Mouse (Mus musculus) G1E (cell line): ENCODE data around the gene Exoc6. TPM values are rescaled to one million over a fixed set of nuclear protein-coding genes. Genes with fewer than 3 reads are reported as not detected.
A peak's percentile ranks its signal among the peaks of the same experiment; 100 is the strongest.

Experiments used
- ATAC-seq: 2 replicates; pipeline ENCODE4 v1.8.0; 2016; ENCODE audit warnings: mild to moderate bottlenecking; ENCODE audit not compliant: insufficient number of reproducible peaks, poor library complexity, low FRiP score, severe bottlenecking; ENCODE audit errors: extremely low read depth
- DNase-seq: peaks from one replicate; pipeline ENCODE4 v3.0.0; 2012; ENCODE audit warnings: low spot score
- H3K27me3 ChIP-seq: 2 replicates; pipeline ENCODE4 v1.6.1; 2012; ENCODE audit warnings: mild to moderate bottlenecking, low read length, inconsistent platforms; ENCODE audit not compliant: insufficient read depth
- H3K36me3 ChIP-seq: replicated peaks from 2 replicates; pipeline ENCODE3; 2012; ENCODE audit warnings: mild to moderate bottlenecking, inconsistent platforms
- H3K4me1 ChIP-seq: 2 replicates; pipeline ENCODE4 v1.6.1; 2012; ENCODE audit warnings: low read depth, low read length, inconsistent platforms, mixed read lengths; ENCODE audit not compliant: insufficient read depth
- H3K4me3 ChIP-seq: 2 replicates; pipeline ENCODE4 v1.5.1; 2012; ENCODE audit warnings: low read depth, mild to moderate bottlenecking, inconsistent platforms, low read length, moderate library complexity, mixed read lengths
- H3K9me3 ChIP-seq: replicated peaks from 2 replicates; pipeline ENCODE4 v1.6.1; 2012; ENCODE audit warnings: inconsistent platforms
- CTCF ChIP-seq: IDR thresholded peaks from 2 replicates; pipeline ENCODE4 v1.5.1; 2012; ENCODE audit warnings: low read depth, low read length, inconsistent platforms, mixed read lengths
- GATA1 ChIP-seq: IDR thresholded peaks from 2 replicates; pipeline ENCODE4 v1.6.1; 2012; ENCODE audit warnings: borderline replicate concordance, low read length, inconsistent platforms, mixed read lengths
- GATA2 ChIP-seq: IDR thresholded peaks from 2 replicates; pipeline ENCODE4 v1.6.1; 2012; ENCODE audit warnings: low read depth, low read length, inconsistent platforms, borderline replicate concordance
- POLR2AphosphoS5 ChIP-seq: IDR thresholded peaks from 2 replicates; pipeline ENCODE4 v1.6.1; 2012; ENCODE audit warnings: low read depth, low read length, inconsistent platforms; ENCODE audit not compliant: insufficient replicate concordance
- TAL1 ChIP-seq: conservative IDR thresholded peaks from 2 replicates; pipeline ENCODE4 v1.6.1; 2012; ENCODE audit warnings: low read depth, low read length, inconsistent platforms, mixed read lengths
- polyA plus RNA-seq: library from polyadenylated mRNA; stranded (reverse); fragments of >175 nt; gene quantifications from 2 replicates; pipeline ENCODE4 v1.2.3, GENCODE M21; 2012
- total RNA-seq, 2 experiments: library from RNA; stranded (forward) in 1 of 2; stranded (reverse) in 1 of 2; fragments of 200-1000 nt in 1 of 2; fragments of >200 nt in 1 of 2; fragmentation: Nextera tagmentation in 1 of 2; gene quantifications; 2 replicates each; pipeline ENCODE4 v1.2.3; 2014 to 2017

Exoc6 gene
- total and polyA plus RNA-seq, 3 experiments: 26.0 to 117 (median 92.8) TPM

GRCm38 (mm10) chr19:37585210-37585609 lies 35.0 kb downstream of the Exoc6 start:
- no peak for TF ChIP-seq GATA2
- no peak for TF ChIP-seq GATA1
- no peak for TF ChIP-seq CTCF
- TF ChIP-seq TAL1: no peak
- TF ChIP-seq POLR2AphosphoS5: no peak

GRCm38 (mm10) chr19:37585684-37586083 lies 35.5 kb downstream of the Exoc6 start:
- Histone ChIP-seq H3K27me3 (no peaks in the 10 kb centered on the region), H3K4me1 (no peaks in the 10 kb centered on the region), H3K4me3 (no peak overlapping the region), H3K36me3 (peaks cover 76% of the 10 kb centered on the region), H3K9me3 (no peaks in the 10 kb centered on the region)
- ATAC-seq (no peak), DNase-seq (no peak)
- TF ChIP-seq CTCF: no peak
- TF ChIP-seq POLR2AphosphoS5: no peak
- TF ChIP-seq GATA1: no peak
- TF ChIP-seq TAL1: no peak
- TF ChIP-seq GATA2: no peak

More at GRCm38 (mm10) chr19:37585210-37585609, 35.0 kb downstream of the Exoc6 start:
- H3K4me3 ChIP-seq: no peak overlapping the region
- H3K4me1 ChIP-seq: no peaks in the 10 kb centered on the region
- ATAC-seq (no peak), DNase-seq (no peak)
- no peaks in the 10 kb centered on the region for H3K9me3 ChIP-seq
- H3K36me3 ChIP-seq: peaks cover 76% of the 10 kb centered on the region
- H3K27me3 ChIP-seq: no peaks in the 10 kb centered on the region

- Histone ChIP-seq H3K9me3 (no peaks in the 10 kb centered on the region), H3K36me3 (peaks cover 77% of the 10 kb centered on the region), H3K4me1 (no peaks in the 10 kb centered on the region), H3K27me3 (no peaks in the 10 kb centered on the region), H3K4me3 (no peak overlapping the region)
- no peak for TF ChIP-seq POLR2AphosphoS5
- TF ChIP-seq GATA2: no peak
- no peak for TF ChIP-seq TAL1
- TF ChIP-seq CTCF: no peak
- no peak for TF ChIP-seq GATA1
- DNase-seq (no peak), ATAC-seq (no peak)
These were observed 40.3 kb downstream of the Exoc6 start for GRCm38 (mm10) chr19:37590544-37590943.

- Histone ChIP-seq H3K4me3 (peak overlapping the region; percentile 36; the same call in 1 of the 2 replicates), H3K36me3 (peaks cover 77% of the 10 kb centered on the region)
- peak; percentile 40 for ATAC-seq
These were observed 52.0 kb downstream of the Exoc6 start for GRCm38 (mm10) chr19:37601968-37602848.

GRCm38 (mm10) chr19:37609991-37610390 lies 59.8 kb downstream of the Exoc6 start:
- Histone ChIP-seq H3K4me3 (no peak overlapping the region), H3K4me1 (peaks cover 21% of the 10 kb centered on the region), H3K36me3 (peaks cover 81% of the 10 kb centered on the region), H3K27me3 (no peaks in the 10 kb centered on the region), H3K9me3 (no peaks in the 10 kb centered on the region)
- ATAC-seq: no peak
- DNase-seq: no peak
- TF ChIP-seq CTCF: no peak
- TF ChIP-seq POLR2AphosphoS5: no peak
- no peak for TF ChIP-seq TAL1
- TF ChIP-seq GATA1: no peak
- TF ChIP-seq GATA2: no peak

More at GRCm38 (mm10) chr19:37601968-37602848, 52.0 kb downstream of the Exoc6 start:
- H3K4me1 ChIP-seq: peaks cover 41% of the 10 kb centered on the region
- TF ChIP-seq TAL1: no peak
- TF ChIP-seq GATA2: no peak
- no peak for TF ChIP-seq CTCF
- no peak for TF ChIP-seq GATA1
- no peak for TF ChIP-seq POLR2AphosphoS5
- peak; percentile 11 for DNase-seq
- no peaks in the 10 kb centered on the region for H3K27me3 ChIP-seq
- no peaks in the 10 kb centered on the region for H3K9me3 ChIP-seq

DNA sequence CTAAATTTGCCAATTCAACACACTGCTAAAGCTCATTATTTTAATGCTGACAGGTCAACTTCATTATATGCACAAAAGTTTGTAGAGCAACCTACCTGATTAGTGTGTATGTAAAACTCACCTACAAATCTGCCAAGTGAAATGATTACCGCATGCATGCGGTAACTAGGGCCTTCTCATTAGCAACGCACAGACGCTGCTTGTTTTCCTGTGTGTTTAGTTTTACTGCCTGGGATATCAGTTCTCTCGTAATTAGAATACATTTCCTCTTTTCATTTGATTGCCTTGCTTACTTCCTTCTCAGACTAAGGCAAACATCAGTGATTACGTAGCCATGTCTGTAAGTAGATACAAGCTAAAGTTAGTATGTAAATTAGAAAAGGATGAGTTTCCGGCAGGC lies 62.7 kb downstream of the Exoc6 start:
- DNase-seq (no peak), ATAC-seq (no peak)
- Histone ChIP-seq H3K9me3 (no peaks in the 10 kb centered on the region), H3K4me1 (peaks cover 3% of the 10 kb centered on the region; the same call in 1 of the 2 replicates), H3K36me3 (peaks cover 77% of the 10 kb centered on the region), H3K4me3 (no peak overlapping the region), H3K27me3 (no peaks in the 10 kb centered on the region)
- TF ChIP-seq TAL1 (no peak), GATA2 (no peak), GATA1 (no peak), CTCF (no peak), POLR2AphosphoS5 (no peak)
